Mouse (Mus musculus) stomach, postnatal 0 days (tissue): Measurements from ENCODE around the gene Trim29. TPM values are rescaled to one million over a fixed set of nuclear protein-coding genes. Genes with fewer than 3 reads are reported as not detected.

Experiments used
- ATAC-seq: fragments of 200-750 bp; cut with Nextera tagmentation; 2 replicates; pipeline ENCODE4 v1.8.0; 2017; ENCODE audit not compliant: low FRiP score, low TSS enrichment
- DNase-seq: peaks from one replicate; pipeline ENCODE4 v3.0.0-alpha.2; 2016; ENCODE audit warnings: low spot score
- H3K27ac ChIP-seq: fragments of 300-500 bp; sonication (generic); replicated peaks from 2 replicates; pipeline ENCODE4 v1.5.1; 2014; ENCODE audit warnings: mild to moderate bottlenecking, control low read depth
- H3K27me3 ChIP-seq: fragments of 300-500 bp; sonication (generic); 2 replicates; pipeline ENCODE4 v1.6.1; 2014; ENCODE audit warnings: low read length; ENCODE audit not compliant: control insufficient read depth, insufficient read depth
- H3K36me3 ChIP-seq: fragments of 300-500 bp; sonication (generic); 2 replicates; pipeline ENCODE4 v1.6.1; 2014; ENCODE audit warnings: low read length, mixed read lengths; ENCODE audit not compliant: control insufficient read depth, insufficient read depth
- H3K4me1 ChIP-seq: fragments of 300-500 bp; sonication (generic); replicated peaks from 2 replicates; pipeline ENCODE4 v1.6.1; 2014; ENCODE audit warnings: antibody characterized with exemption; ENCODE audit not compliant: control insufficient read depth, insufficient read depth
- H3K4me2 ChIP-seq: fragments of 300-500 bp; sonication (generic); replicated peaks from 2 replicates; pipeline ENCODE4 v1.6.1; 2014; ENCODE audit warnings: low read depth, mild to moderate bottlenecking, control low read depth, moderate library complexity
- H3K4me3 ChIP-seq: fragments of 300-500 bp; sonication (generic); 2 replicates; pipeline ENCODE4 v1.5.1; 2014; ENCODE audit warnings: low read depth, low read length, control low read depth
- H3K9ac ChIP-seq: fragments of 300-500 bp; sonication (generic); 2 replicates; pipeline ENCODE4 v1.6.1; 2014; ENCODE audit warnings: mild to moderate bottlenecking, low read length, control low read depth, mixed read lengths
- H3K9me3 ChIP-seq: fragments of 300-500 bp; sonication (generic); 2 replicates; pipeline ENCODE4 v1.6.1; 2016; ENCODE audit warnings: low read length; ENCODE audit not compliant: control insufficient read depth
- CTCF ChIP-seq: IDR thresholded peaks from 2 replicates; pipeline ENCODE4 v1.5.1; 2016; ENCODE audit warnings: antibody characterized with exemption, low read depth, mild to moderate bottlenecking, moderate library complexity
- EP300 ChIP-seq: optimal IDR thresholded peaks from 2 replicates; pipeline ENCODE3; 2016; ENCODE audit warnings: antibody characterized with exemption
- WGBS: fragments of 180-500 bp; shearing (Covaris S2); extraction: QIAGEN DNeasy Blood & Tissue Kit; methylation state at CpG from one replicate; pipeline ENCODE4 v1.1.7; 2014; 5-methylcytosine and 5-hydroxymethylcytosine counted together
- polyA plus RNA-seq: library from polyadenylated mRNA; unstranded; fragments of >200 nt; fragmentation: Nextera tagmentation; extraction: Ambion mirVana; gene quantifications from 2 replicates; pipeline ENCODE4 v1.2.1, GENCODE M21; 2015

The Trim29 gene
- polyA plus RNA-seq, 1 experiment from 2014 or later: 71.2 TPM

- H3K9ac ChIP-seq: no peak overlapping the region
- no peak for TF ChIP-seq CTCF
- TF ChIP-seq EP300: no peak
- H3K4me3 ChIP-seq: no peak overlapping the region
- ATAC-seq: peak; percentile 25; the same call in 1 of the 2 replicates
- 67% methylated on average over 9 of the region's 9 CpGs for WGBS
- no peaks in the 10 kb centered on the region for H3K27me3 ChIP-seq
- no peaks in the 10 kb centered on the region for H3K9me3 ChIP-seq
- no peaks in the 10 kb centered on the region for H3K4me1 ChIP-seq
- H3K27ac ChIP-seq: no peak overlapping the region
- H3K36me3 ChIP-seq: no peaks in the 10 kb centered on the region
- H3K4me2 ChIP-seq: no peak overlapping the region
- no peak for DNase-seq
Measured at GRCm38 (mm10) chr9:43273735-43274134, 36.9 kb upstream of the Trim29 start.

- ATAC-seq: peak; percentile 88
- Histone ChIP-seq H3K36me3 (no peaks in the 10 kb centered on the region), H3K27ac (no peak overlapping the region), H3K9me3 (no peaks in the 10 kb centered on the region), H3K4me1 (no peaks in the 10 kb centered on the region), H3K4me3 (no peak overlapping the region), H3K9ac (no peak overlapping the region), H3K4me2 (no peak overlapping the region), H3K27me3 (no peaks in the 10 kb centered on the region)
- peak; percentile 97 for TF ChIP-seq CTCF
- no peak for TF ChIP-seq EP300
- DNase-seq: peak; percentile 88
- 10% methylated on average over 6 of the region's 6 CpGs for WGBS
Measured at GRCm38 (mm10) chr9:43284284-43284683, 26.4 kb upstream of the Trim29 start.

DNA sequence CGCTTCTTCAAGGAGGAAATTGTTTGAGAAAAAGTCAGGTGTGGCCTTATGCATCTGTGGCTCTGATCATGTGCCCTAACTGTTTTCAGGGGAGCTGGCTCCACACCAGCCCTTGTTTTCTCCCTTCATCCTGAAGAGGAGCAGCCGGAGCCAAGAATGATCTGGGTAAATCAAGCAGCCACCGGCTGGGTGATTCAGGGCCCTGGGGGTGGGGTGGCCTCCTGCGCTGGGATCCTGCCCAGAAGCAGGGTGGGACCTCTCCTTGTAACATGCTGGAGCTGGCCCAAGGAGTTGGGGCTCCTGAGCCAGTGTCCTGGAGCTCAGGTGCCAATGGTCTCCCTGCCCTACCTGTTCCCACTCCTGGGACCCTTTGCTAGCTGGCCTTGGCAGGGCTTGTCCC lies 25.4 kb upstream of the Trim29 start:
- Histone ChIP-seq H3K4me1 (no peaks in the 10 kb centered on the region), H3K4me3 (no peak overlapping the region), H3K9ac (no peak overlapping the region), H3K9me3 (no peaks in the 10 kb centered on the region), H3K36me3 (no peaks in the 10 kb centered on the region), H3K4me2 (no peak overlapping the region), H3K27me3 (no peaks in the 10 kb centered on the region), H3K27ac (0 out of 2 replicates have a peak overlapping the region, but pooled peaks have one; percentile 45)
- DNase-seq (no peak), ATAC-seq (no peak)
- TF ChIP-seq CTCF (no peak), EP300 (no peak)
- WGBS: 66% methylated on average over 4 of the region's 4 CpGs

GRCm38 (mm10) chr9:43286870-43287269 lies 23.8 kb upstream of the Trim29 start:
- Histone ChIP-seq H3K4me1 (no peaks in the 10 kb centered on the region), H3K4me2 (no peak overlapping the region), H3K36me3 (no peaks in the 10 kb centered on the region), H3K27me3 (no peaks in the 10 kb centered on the region), H3K4me3 (no peak overlapping the region), H3K27ac (no peak overlapping the region), H3K9me3 (no peaks in the 10 kb centered on the region), H3K9ac (no peak overlapping the region)
- ATAC-seq: peak; percentile 44; the same call in 1 of the 2 replicates
- TF ChIP-seq EP300 (no peak), CTCF (peak; percentile 88)
- DNase-seq: peak; percentile 74
- WGBS: 5% methylated on average over 20 of the region's 20 CpGs

GRCm38 (mm10) chr9:43293058-43293457 lies 17.6 kb upstream of the Trim29 start:
- ATAC-seq: no peak
- no peaks in the 10 kb centered on the region for H3K9me3 ChIP-seq
- no peaks in the 10 kb centered on the region for H3K27me3 ChIP-seq
- TF ChIP-seq EP300 (no peak), CTCF (no peak)
- no peak overlapping the region for H3K4me3 ChIP-seq
- no peak overlapping the region for H3K9ac ChIP-seq
- H3K4me2 ChIP-seq: no peak overlapping the region
- H3K36me3 ChIP-seq: no peaks in the 10 kb centered on the region
- no peak overlapping the region for H3K27ac ChIP-seq
- WGBS: 71% methylated on average over 6 of the region's 6 CpGs
- H3K4me1 ChIP-seq: no peaks in the 10 kb centered on the region
- no peak for DNase-seq

GRCm38 (mm10) chr9:43300394-43300793 lies 10.3 kb upstream of the Trim29 start:
- WGBS: 30% methylated on average over 10 of the region's 10 CpGs
- TF ChIP-seq CTCF: no peak
- no peak for TF ChIP-seq EP300
- no peaks in the 10 kb centered on the region for H3K36me3 ChIP-seq
- ATAC-seq (no peak), DNase-seq (no peak)
- H3K4me2 ChIP-seq: no peak overlapping the region
- H3K4me3 ChIP-seq: no peak overlapping the region
- no peak overlapping the region for H3K27ac ChIP-seq
- H3K9me3 ChIP-seq: no peaks in the 10 kb centered on the region
- H3K4me1 ChIP-seq: no peaks in the 10 kb centered on the region
- H3K9ac ChIP-seq: no peak overlapping the region
- H3K27me3 ChIP-seq: no peaks in the 10 kb centered on the region
